Mouse (Mus musculus): ENCODE measurements around the gene Adtrp. TPM values are rescaled to one million over a fixed set of nuclear protein-coding genes. Genes with fewer than 3 reads are reported as not detected.

Gene Adtrp
- total RNA-seq, 4 experiments from 2014 or later, result 0.46 TPM; not detected in 3

DNA sequence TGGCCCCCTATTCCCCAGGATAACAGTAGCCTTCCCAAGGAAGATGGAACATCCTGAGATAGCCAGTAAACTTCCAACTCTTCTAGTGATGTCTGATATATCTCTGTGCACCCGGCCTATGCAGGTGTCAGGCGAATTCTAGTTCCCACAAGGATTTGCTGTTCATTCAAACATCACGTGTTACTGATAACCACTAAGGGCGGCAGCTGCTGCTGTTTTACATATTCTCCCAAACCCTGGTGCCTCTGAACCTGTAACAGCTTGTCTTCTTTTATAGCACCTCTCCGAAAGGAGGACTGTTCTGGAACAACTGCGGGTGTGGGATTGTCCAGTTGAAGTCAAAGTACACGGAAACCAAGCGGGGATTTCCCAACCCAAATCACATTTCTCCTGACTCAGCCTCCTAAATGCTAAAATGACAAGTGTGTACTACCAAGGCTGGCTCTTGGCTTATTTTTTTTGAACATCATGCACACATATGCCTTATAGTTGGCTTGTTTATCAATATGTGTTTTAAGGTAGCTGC is 13.8 kb downstream of the Adtrp start:
- DNase-seq (ENCODE audit: low spot score in 2 of 2), result no peak

DNA sequence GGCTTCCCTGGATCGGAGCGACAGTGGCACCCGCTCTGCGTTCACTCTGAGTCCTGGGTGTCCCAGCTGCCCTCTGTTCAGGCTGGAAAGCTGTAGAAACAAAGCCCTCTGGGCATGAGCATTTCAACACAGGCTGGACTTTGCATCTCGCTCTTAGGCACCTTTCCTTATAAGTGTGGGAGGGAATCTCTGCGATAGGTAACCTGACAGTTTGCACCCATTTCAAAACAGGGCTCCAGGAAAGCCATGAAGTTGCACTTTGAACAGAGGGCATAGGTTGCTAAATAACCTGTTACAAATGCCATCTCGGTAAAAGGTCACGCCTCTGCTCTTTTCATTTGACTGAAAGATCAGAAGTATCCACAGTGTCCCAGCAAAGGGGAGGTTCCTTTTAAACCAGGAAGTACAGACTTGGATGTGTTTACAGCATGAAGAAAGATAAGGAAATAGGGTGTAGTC is 19.2 kb downstream of the Adtrp start:
- no peak for DNase-seq (ENCODE audit: low spot score in 2 of 2)

DNA sequence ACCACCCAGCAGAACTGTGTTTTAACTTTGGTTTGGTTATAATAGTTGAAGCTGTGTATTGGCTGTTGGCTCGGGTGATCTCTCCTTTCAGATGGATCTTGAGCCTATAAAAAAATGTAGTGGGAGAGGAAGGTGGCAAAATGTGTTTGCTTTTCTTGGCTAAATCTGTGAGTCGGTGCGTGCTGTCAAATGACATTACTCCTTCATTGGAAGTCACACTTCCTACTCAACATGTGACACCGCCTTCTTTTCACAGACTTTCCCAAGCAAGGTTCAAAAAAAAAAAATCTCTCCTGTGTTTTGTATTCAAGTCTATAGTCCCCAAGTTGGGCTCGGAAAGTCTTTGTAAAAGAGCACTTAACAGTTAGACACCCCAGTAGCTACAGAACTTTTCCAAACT is 19.9 kb downstream of the Adtrp start:
- DNase-seq (ENCODE audit: low spot score in 2 of 2), result no peak

DNA sequence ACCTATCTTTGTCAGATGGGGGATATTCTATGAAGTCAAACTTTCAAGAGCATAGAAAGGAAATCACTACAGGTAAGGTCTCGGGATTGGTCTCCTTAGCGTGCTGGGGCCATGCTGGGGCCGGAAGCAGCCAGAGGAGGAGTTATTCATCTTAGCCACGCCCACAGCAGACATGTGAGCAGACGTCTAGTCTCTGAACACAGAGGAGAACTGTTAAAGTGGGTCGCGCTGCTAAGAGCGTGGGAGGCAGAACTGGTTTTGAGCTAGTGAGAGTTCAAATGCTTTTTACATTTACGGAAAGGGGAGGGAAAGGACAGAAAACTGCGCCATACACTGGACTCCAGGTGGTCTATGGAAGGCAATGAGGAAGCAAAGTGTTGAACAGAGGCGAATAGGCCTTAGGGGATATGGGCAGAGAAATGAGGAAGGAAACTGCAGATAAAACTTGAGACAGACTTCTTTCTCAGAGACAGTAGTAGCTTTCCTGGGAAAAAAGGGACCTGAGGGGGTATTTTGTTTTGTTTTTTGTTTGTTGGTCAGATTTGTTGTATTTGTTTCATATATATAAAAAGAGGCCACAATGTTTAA is 22.0 kb downstream of the Adtrp start:
- DNase-seq (ENCODE audit: low spot score in 2 of 2), result no peak

DNA sequence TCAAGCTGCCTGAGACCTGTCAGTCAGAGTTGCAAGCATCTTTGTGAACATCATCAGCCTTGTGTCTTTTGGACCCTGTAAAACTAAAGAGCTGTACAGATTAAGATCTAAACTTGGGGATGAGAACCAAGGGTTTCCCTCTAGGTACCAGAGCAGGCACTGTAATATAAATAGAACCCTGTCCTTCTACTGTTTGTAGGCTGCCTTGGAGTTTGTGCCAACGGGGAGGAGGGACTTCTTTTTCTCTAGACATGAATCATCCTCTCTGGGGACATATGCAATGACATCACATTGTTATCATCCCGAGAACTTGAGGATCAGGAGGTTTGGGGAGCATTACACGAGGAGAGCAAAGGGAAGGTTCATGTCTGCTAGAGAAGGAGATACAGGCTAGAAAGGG is 24.4 kb downstream of the Adtrp start:
- no peak for DNase-seq (ENCODE audit: low spot score in 2 of 2)

DNA sequence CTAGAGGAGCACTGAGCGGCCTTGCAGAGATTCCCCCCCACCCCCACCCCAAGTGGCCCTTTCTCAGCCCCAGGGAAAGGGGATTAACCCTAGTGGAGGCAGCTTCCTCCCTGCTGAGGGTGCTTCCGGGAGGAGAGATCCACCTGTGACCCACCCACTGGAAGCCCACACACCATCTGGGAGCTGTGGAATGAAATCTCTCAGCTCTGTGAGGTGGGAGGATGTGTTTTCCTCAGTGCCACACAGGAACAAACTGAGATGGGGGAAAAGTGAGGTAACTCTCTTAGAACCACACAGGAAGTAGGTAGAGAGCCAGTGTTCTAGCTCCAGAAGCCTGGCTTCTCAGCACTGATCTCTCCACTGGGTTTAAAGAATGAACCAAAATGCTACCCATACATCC is 24.9 kb downstream of the Adtrp start:
- DNase-seq (ENCODE audit: low spot score in 2 of 2), result no peak

DNA sequence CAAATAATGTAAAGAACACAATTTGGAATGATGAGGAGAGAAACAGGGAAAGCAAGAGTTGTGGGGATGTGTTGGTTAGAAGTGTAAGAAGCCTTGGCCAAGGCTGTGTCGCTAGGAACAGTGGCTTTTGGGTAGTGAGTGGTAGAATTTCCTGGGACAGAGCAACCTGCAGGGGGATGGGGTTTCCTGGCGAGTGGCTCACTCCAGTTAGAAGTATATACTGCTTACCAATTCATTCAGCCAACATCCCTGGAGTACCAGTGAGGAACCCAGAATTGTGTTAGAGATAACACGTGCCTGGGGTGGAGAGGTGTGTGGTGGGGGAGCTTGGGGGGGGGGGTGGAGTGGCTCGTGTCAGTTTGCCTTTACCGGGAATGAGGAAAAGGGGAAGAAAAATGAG is 25.4 kb downstream of the Adtrp start:
- no peak for DNase-seq (ENCODE audit: low spot score in 2 of 2)

DNA sequence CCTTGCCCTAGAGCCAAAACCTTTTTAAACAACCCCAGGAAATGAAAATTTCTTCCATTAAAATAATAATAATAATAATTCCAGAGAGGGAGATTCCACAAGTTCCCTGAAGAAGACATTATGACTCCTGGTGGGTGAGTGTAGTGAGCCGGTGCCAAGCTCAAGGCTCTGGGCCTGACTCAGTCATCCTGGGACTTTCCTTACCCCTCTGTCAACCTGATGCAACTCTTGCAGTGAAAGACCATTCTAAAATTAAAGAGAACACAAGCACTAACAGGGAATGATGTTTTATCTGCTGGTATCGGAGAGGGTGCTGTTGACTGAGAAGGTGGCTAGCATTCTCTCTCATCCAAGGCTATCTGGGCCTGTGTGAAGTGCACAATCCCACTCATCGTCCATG is 26.5 kb downstream of the Adtrp start:
- DNase-seq (ENCODE audit: low spot score in 2 of 2), result no peak

DNA sequence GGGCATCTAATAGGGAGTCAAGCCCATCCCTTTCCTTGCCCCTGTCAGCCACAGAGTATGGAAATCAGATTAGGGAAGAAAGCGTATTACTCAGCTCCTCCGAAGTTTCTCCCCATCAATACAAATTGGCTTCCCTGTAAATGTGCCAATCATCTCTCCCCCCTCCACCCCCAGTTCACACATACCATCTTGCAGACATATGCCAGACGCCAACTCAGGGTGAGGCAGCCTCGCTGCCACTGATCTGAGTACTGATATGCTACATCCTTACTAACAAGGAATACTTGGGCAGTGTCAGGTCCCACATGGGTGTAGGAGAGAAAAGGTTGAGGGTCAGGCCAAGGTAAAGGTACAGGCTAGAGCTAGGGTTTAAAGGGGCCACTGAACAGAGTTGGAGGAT is 27.6 kb downstream of the Adtrp start:
- no peak for DNase-seq (ENCODE audit: low spot score in 2 of 2)

DNA sequence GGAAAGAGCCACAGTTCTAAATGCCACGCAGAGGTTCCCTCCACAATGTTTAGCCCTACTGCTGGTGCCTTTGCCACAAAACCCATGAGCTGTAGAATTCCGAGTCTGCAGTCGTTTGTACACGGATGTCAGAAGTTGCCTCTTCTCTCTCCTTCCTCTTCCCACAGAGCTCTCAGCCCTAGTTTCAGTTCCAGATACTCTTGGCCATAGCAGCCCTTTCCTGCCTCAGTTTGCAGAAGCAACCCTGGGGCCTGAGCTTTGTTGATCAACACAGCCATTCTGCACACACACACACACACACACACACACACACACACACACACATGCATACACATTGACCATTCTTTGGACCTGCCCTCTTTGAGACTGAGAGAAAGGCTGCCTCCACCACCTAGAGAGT is 28.0 kb downstream of the Adtrp start:
- DNase-seq (ENCODE audit: low spot score in 2 of 2), result no peak

DNA sequence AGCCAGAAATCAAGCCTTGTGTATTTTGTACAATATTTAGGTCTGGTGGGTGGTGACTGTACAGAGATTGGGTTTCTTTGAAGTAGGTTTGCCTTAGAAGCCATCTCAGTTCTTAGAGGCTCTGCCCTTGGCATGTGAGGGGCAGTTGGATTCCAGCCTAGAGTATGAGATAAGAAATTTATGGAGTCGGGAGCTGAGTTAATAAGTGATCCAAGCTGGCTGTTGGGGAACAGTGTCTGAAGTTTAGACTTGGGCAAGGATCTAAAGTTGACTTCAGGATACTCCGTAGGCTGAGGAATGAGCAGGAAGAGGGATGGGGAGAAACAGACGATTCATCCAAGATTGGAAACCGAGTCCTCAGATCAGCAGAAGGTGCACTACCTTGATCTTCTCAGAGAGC is 29.9 kb downstream of the Adtrp start:
- no peak for DNase-seq (ENCODE audit: low spot score in 2 of 2)

DNA sequence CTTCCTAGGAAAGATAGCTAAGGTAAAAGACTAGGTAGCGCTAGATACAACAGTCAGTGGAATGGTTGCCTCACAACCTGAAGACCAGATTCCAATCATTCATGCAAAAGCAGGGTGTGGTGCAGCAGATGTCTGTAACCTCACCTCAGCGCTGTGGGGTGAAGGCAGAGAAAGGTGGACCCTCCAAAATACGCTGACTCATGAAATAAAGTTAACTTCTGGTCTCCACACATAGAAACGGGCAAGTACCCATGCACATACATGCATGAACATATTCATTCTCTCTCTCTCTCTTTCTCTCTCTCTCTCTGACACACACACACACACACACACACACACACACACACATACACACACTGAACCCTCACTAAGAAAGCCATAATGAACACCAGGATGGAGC is 30.8 kb downstream of the Adtrp start:
- no peak for DNase-seq (ENCODE audit: low spot score in 2 of 2)

DNA sequence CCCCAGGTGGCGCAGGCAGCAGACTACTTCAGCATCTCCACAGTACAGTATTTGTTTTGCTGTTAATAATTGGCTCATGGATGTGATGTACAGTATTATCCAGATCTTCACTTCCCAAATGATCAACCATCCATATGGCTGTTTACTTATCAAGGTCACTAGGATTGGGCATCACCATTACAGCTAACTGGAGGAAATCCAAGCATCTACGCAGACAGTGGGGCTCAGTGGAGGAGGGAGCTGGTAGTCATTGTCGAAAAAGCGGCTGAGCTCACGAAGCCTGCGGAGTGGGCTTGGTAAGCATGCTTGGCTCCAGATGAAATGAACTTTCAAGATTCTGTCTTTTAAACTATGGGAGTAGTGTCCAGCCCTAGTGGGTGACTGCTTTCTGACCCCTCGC is 36.7 kb downstream of the Adtrp start:
- no peak for DNase-seq (ENCODE audit: low spot score in 2 of 2)

DNA sequence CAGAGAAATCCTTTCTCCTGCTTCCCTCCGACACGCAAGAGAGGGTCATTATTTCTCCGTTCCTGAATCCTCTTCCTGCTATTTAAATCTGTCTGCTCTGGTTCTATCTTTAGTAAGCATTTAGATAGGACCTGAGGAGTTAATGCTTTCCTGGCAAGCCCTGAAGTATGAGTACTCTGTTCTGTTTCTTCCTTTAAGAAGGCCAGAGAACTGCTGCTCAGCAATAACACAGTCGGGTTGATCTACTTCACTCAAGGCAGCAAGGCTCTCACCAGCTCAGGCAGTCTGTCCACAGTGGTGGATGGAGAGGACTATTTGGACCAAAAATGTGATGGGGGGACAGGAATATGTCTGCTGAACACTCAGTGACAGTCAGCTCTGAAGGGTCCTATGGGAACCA is 39.7 kb downstream of the Adtrp start:
- DNase-seq (ENCODE audit: low spot score in 2 of 2), result no peak

DNA sequence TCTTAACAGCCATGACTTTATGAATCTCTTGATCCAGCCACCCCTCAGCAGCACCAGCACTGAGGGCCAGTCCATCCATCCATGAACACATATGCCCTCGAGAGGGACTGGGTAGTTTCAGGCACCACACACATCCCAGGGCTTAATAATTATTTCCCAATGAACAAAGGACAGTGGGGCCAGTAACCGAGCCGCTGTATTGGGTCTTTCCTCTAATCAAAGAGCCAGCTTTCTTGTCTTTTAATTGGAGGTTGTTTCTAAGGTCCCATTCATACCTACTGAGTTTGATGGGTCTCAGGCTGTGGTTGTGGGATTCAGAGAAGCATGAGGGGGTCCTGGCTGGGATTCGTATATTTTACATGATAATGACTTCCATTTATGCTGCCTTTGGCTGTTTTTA is 40.2 kb downstream of the Adtrp start:
- no peak for DNase-seq (ENCODE audit: low spot score in 2 of 2)

DNA sequence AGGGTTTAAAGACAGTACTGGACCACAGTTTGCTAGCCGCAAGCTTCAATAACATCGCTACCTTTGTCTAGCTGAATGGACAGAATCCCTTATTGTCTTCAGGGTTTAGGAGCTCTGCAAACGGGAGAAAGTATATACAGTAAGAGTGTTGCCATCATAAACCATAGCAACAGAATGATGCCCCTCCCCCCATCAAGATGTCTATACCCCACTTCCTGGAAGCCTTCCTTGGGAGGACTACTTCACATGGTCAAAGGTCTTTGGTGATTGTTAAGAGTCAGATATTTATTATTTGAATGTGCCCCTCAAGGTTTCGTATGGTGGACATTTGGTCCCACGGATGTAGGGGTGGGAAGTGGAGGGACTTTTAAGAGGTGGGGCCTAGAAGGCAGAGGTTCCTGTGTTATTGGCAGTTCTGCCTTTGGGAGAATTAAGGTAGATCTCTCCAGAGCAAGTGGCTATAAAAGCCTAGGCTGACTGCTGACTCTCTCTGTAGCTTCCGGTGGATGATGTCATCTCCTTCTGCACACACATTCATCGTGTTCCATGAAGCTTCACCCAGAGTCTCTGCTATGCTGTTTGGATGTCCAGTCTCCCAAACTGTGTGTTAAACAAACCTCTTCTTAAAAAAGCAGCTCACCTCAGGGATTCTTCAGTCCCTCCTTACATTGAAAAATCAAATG is 42.2 kb downstream of the Adtrp start:
- no peak for DNase-seq (ENCODE audit: low spot score in 2 of 2)

DNA sequence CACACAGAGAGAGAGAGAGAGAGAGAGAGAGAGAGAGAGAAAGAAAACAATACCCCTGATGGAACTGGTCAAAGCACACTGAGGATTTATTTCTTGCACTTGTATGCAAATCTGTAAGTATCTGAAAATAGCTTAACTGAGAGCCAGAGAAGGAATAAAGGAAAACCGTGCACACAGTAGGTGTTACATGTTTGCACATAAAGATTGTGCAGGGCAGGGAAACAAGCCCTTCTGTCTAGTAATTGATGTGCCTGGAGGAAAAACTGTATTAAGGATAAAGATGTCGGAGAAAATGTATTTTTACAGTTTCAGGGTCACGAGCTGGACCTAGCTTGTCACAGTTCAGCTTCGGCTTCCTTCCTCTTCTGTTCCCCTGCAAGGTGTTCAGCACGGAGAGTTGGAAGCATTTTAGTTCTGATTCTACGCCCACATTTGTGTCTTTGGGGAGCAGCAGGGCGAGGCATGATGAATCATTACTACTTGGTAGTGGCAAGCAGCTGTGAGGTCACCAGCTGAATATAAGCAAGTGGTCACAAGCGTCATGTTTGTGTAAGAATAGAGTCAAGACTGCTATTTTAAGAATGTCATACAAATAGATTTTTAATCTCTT is 43.7 kb downstream of the Adtrp start:
- no peak for DNase-seq (ENCODE audit: low spot score in 2 of 2)

DNA sequence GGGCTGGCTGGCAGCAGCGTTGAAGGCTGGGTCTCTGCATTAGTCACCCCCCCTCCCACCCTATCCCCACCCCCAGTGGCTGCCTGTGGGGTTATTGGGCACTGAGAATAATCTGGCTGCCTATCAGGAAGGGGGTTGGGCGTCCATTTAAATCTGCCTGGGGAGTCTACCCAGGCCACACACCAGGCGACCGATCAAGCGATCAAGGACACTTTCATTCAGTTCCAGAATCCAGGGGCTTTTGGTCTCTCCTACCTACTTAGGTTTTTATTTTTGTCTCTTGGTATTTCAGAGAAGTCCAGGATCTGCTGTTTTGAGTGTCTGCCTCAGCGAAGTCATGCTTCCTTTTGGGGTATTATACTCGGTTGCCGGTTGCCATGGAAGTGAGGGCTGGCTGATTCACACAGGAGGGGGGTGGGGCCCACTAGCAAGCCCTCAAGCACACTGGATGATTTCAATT is 46.3 kb downstream of the Adtrp start:
- no peak for DNase-seq (ENCODE audit: low spot score in 2 of 2)

DNA sequence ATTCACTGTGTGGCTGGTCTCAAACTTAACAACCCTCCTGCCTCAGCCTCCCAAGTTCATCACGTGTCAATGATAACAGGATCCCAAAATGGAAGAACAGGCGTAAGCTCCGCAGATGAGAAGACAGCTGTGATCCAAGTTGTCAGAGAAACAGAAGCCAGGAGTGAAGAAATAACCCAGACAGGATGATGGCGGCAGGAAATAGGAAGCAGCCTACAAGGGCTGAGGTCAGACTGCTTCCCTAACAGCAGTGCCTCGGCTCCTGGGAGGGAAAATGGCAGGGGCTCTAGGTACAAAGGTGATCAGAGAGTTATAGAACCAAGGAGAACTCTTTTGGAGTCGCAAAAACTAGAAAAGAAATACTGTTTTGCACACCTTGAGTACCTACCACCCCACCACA is 54.6 kb downstream of the Adtrp start:
- no peak for DNase-seq (ENCODE audit: low spot score in 2 of 2)

DNA sequence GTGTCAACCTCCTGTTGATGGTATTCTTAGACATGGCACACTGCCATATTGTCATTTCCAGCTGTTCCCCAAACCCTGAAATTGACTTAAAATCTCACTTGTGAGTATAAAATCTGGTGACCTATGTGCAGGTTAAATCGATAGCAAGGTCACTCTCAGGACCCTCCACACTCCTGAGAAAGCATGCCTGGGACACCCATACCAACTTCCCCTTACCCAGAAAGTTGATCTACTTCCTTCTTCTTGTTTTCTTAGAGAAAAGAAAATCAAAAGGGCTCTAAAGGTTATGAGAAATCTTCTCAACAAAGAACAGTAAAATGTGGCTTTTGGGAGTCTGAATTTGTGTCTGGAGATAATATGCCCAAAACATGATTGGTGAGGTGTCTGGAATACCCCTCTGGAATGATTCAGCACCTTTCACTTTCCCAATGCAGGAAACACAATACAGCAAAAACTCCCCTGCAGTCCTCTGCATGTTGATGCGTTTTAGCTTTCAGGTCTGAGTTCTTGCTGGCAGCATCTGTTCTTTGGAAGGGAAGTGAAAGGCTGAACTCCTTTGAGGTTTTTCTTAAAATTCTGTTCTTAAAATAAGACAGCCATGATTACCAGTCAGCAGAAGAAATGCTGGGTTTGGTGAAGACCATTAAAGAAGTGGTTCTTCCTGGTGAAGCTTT is 59.5 kb downstream of the Adtrp start:
- no peak for DNase-seq (ENCODE audit: low spot score in 2 of 2)

DNA sequence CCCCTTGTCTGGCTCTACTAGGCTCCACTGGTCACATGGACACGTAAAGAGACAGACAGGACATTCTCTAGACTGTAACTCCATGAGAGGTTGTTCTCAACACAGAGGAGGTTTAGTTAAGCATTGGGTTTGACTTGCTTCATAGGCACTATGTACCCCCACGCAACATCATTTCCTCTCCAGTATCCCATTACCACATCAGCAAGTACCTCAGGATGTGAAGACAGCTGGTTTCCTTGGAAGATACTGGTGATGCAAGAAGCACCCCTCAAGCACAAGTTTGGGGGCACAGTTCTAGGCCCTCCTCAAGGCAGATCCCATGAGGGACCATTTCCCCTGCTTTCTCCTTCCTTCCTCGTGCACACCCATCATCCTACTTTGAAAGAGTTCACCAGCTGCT is 60.8 kb downstream of the Adtrp start:
- DNase-seq (ENCODE audit: low spot score in 2 of 2), result no peak
